Mouse (Mus musculus) kidney, postnatal 0 days (tissue): ENCODE results near the gene Iqgap1. TPM values are rescaled to one million over a fixed set of nuclear protein-coding genes. Genes with fewer than 3 reads are reported as not detected.

Experiments used
- ATAC-seq: fragments of 200-750 bp; cut with Nextera tagmentation; replicated peaks from 2 replicates; pipeline ENCODE4 v1.8.0; 2017; ENCODE audit warnings: low read depth, moderate number of reproducible peaks, moderate TSS enrichment, moderate library complexity; ENCODE audit not compliant: low FRiP score
- DNase-seq: peaks from one replicate; pipeline ENCODE4 v3.0.0-alpha.2; 2016; ENCODE audit warnings: low spot score
- H3K27ac ChIP-seq: fragments of 300-500 bp; sonication (generic); 2 replicates; pipeline ENCODE4 v1.5.1; 2014; ENCODE audit warnings: mild to moderate bottlenecking
- H3K27me3 ChIP-seq: fragments of 300-500 bp; sonication (generic); 2 replicates; pipeline ENCODE4 v1.6.1; 2014; ENCODE audit warnings: low read length, mixed read lengths; ENCODE audit not compliant: insufficient read depth
- H3K36me3 ChIP-seq: fragments of 300-500 bp; sonication (generic); 2 replicates; pipeline ENCODE4 v1.6.1; 2014; ENCODE audit warnings: low read length, mixed read lengths; ENCODE audit not compliant: insufficient read depth
- H3K4me1 ChIP-seq: fragments of 300-500 bp; sonication (generic); replicated peaks from 2 replicates; pipeline ENCODE4 v1.6.1; 2014; ENCODE audit warnings: antibody characterized with exemption, low read length, mixed read lengths; ENCODE audit not compliant: insufficient read depth
- H3K4me2 ChIP-seq: fragments of 300-500 bp; sonication (generic); 2 replicates; pipeline ENCODE4 v1.6.1; 2014; ENCODE audit warnings: mild to moderate bottlenecking, low read length, moderate library complexity, mixed read lengths
- H3K4me3 ChIP-seq: fragments of 300-500 bp; sonication (generic); replicated peaks from 2 replicates; pipeline ENCODE4 v1.5.1; 2014; ENCODE audit warnings: low read depth, low read length
- H3K9ac ChIP-seq: fragments of 300-500 bp; sonication (generic); 2 replicates; pipeline ENCODE4 v1.6.1; 2014; ENCODE audit warnings: low read depth, low read length
- H3K9me3 ChIP-seq: fragments of 300-500 bp; sonication (generic); replicated peaks from 2 replicates; pipeline ENCODE4 v1.6.1; 2016; ENCODE audit warnings: low read length, inconsistent platforms, mixed read lengths
- CTCF ChIP-seq: IDR thresholded peaks from 2 replicates; pipeline ENCODE4 v1.5.1; 2016; ENCODE audit warnings: antibody characterized with exemption, low read depth, mild to moderate bottlenecking, moderate library complexity
- WGBS: fragments of 180-500 bp; shearing (Covaris S2); extraction: QIAGEN DNeasy Blood & Tissue Kit; methylation state at CpG from one replicate; pipeline ENCODE4 v1.1.7; 2014; 5-methylcytosine and 5-hydroxymethylcytosine counted together
- polyA plus RNA-seq: library from polyadenylated mRNA; unstranded; fragments of >200 nt; fragmentation: Nextera tagmentation; extraction: Ambion mirVana; gene quantifications from 2 replicates; pipeline ENCODE4 v1.2.1, GENCODE M21; 2015

Iqgap1 gene
- polyA plus RNA-seq, 1 experiment from 2014 or later = 77.0 TPM

DNA sequence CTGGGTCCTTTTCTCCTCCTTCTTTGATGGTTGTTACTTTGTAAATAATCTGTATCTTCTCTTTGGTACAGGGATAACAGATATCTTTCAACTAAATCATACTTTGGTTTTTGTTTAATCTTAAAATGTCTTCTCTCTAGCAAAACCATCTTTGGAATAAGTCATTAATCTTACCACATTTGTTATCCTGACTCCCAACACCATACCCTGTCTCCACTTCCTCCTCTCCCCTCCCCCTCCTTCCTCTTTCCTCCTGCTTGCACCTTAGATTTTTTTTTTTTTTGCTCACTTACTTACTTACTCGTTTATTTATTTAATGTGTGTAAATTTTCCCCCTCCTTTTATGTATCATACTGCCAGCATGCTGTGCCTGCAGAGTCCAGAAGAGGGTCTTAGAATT lies 129.4 kb downstream of the Iqgap1 start:
- H3K27me3 ChIP-seq = no peaks in the 10 kb centered on the region
- no peak overlapping the region for H3K4me2 ChIP-seq
- no peak overlapping the region for H3K4me3 ChIP-seq
- TF ChIP-seq CTCF = no peak
- H3K9ac ChIP-seq = no peak overlapping the region
- no peak overlapping the region for H3K27ac ChIP-seq
- H3K36me3 ChIP-seq = no peaks in the 10 kb centered on the region
- H3K9me3 ChIP-seq = no peaks in the 10 kb centered on the region
- 28% methylated on average over 1 of the region's 1 CpGs for WGBS
- no peaks in the 10 kb centered on the region for H3K4me1 ChIP-seq
- no peak for ATAC-seq
- DNase-seq = no peak

DNA sequence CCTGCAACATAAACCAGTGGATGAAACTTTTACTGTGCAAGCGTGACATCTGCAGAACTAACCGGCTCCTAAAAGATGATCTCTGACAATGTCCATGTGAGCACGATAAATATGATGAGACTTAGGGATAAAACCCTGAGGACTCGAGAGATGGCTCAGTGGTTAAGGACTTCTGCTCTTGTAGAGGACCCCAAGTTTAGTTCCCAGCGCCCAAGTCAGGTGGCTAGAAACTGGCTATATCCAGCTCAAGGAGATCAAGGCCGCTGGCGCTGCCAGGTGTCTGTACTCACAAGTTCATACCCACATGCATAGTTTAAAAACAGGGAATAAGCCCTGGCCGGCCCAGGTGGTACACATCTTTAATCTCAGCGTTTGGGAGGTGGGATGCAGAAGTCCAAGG lies 133.3 kb downstream of the Iqgap1 start:
- DNase-seq = no peak
- Histone ChIP-seq H3K27ac (no peak overlapping the region), H3K27me3 (no peaks in the 10 kb centered on the region), H3K36me3 (no peaks in the 10 kb centered on the region), H3K4me1 (0 out of 2 replicates have a peak, but pooled peaks cover 9% of the 10 kb centered on the region), H3K9me3 (no peaks in the 10 kb centered on the region), H3K9ac (no peak overlapping the region), H3K4me2 (no peak overlapping the region), H3K4me3 (no peak overlapping the region)
- WGBS = 89% methylated on average over 9 of the region's 9 CpGs
- ATAC-seq = no peak
- no peak for TF ChIP-seq CTCF

DNA sequence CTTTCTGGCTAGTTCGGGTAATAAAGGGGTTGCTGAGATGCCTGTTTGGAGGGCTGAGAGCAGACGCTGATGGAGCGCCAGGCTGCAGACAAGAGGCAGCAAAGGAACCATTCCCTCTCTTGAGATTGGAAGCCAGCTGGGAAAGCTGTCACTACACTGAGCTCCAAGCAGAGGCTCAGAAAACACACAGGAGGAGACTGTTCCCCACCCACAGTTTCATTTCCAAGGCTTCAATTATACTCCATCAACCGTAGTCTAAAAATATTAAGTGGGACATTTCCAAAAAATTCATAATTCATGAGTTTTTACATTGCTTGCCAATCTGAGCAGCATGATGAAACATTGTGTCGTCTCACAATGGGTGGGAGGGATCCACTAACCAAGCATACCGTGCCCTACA lies 134.6 kb downstream of the Iqgap1 start:
- Histone ChIP-seq H3K4me2 (no peak overlapping the region), H3K4me3 (no peak overlapping the region), H3K27ac (no peak overlapping the region), H3K9me3 (no peaks in the 10 kb centered on the region), H3K9ac (no peak overlapping the region), H3K36me3 (no peaks in the 10 kb centered on the region), H3K4me1 (0 out of 2 replicates have a peak, but pooled peaks cover 13% of the 10 kb centered on the region), H3K27me3 (no peaks in the 10 kb centered on the region)
- no peak for DNase-seq
- 71% methylated on average over 6 of the region's 6 CpGs for WGBS
- no peak for ATAC-seq
- TF ChIP-seq CTCF = no peak

DNA sequence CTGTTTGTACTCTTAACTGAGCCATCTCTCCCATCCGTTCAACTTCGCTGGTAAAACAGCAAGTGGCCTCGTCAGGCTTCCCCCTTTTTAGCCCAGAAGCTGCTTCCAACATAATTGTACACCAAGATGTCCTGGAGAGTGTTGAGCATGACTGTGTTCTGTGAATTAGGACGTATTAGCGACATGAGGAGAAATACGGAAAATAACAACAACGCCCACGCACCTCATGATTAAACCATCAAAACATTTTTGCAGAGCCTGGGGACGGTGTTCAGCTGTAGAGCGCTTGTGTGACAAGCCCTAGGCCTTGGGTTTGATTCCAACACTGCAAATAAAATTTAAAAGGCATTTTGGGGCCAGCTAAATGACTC lies 136.6 kb downstream of the Iqgap1 start:
- TF ChIP-seq CTCF = no peak
- H3K27ac ChIP-seq = peak overlapping the region; percentile 96
- 0 out of 2 replicates have a peak, but pooled peaks cover 13% of the 10 kb centered on the region for H3K4me1 ChIP-seq
- DNase-seq = peak; percentile 67
- H3K4me2 ChIP-seq = peak overlapping the region; percentile 78
- 16% methylated on average over 10 of the region's 10 CpGs for WGBS
- no peaks in the 10 kb centered on the region for H3K9me3 ChIP-seq
- no peak for ATAC-seq
- H3K27me3 ChIP-seq = no peaks in the 10 kb centered on the region
- H3K4me3 ChIP-seq = peak overlapping the region; percentile 66
- H3K36me3 ChIP-seq = no peaks in the 10 kb centered on the region
- peak overlapping the region; percentile 90 for H3K9ac ChIP-seq

DNA sequence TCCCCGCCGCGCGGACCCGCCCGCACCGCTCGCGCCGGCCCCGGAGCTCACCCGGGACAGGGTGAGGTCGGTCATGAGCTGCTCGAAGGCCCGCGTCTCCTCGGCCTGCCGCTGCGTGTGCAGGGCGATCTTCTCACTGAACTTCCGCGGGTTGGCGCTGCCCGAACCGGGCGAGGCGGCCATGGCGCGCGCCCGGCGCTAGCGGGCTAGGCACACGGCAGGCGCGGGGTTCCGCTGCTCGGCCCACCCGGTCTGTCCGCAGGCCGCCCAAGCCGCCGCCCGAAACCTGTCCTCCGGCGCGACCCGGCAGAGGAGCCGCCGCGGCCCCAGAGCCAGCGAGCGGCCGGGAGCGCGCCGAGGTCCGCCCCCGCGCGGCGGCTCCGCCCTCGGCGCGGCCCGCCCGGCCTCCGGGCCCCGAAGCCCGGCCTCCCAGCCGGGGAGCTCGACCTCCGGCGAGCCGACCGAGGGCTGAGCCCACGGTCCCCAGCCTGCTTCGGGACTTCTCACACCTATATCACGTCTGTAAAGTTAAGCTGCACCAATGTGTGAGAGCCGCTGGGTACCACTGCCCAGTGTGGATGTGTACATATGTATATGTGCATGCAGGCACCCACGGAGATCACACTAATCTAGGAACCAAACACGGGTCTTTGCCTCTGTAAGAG lies 137.1 kb downstream of the Iqgap1 start, which contains the start of gene Crtc3:
Gene Crtc3, minus strand, starts transcription at position 322 of the 665 bp plus-strand sequence.
- Histone ChIP-seq H3K4me2 (peak within 1 kb of the TSS; percentile 78), H3K9me3 (no peaks in the 10 kb centered on the region), H3K27me3 (no peaks in the 10 kb centered on the region), H3K4me3 (peak within 1 kb of the TSS; percentile 66), H3K9ac (peak within 1 kb of the TSS; percentile 90), H3K27ac (peak within 1 kb of the TSS; percentile 96), H3K4me1 (0 out of 2 replicates have a peak, but pooled peaks cover 13% of the 10 kb centered on the region), H3K36me3 (no peaks in the 10 kb centered on the region)
- WGBS = under 1% methylated on average over 78 of the region's 83 CpGs
- no peak for TF ChIP-seq CTCF
- peak; percentile 83 for ATAC-seq
- DNase-seq = peak; percentile 77

DNA sequence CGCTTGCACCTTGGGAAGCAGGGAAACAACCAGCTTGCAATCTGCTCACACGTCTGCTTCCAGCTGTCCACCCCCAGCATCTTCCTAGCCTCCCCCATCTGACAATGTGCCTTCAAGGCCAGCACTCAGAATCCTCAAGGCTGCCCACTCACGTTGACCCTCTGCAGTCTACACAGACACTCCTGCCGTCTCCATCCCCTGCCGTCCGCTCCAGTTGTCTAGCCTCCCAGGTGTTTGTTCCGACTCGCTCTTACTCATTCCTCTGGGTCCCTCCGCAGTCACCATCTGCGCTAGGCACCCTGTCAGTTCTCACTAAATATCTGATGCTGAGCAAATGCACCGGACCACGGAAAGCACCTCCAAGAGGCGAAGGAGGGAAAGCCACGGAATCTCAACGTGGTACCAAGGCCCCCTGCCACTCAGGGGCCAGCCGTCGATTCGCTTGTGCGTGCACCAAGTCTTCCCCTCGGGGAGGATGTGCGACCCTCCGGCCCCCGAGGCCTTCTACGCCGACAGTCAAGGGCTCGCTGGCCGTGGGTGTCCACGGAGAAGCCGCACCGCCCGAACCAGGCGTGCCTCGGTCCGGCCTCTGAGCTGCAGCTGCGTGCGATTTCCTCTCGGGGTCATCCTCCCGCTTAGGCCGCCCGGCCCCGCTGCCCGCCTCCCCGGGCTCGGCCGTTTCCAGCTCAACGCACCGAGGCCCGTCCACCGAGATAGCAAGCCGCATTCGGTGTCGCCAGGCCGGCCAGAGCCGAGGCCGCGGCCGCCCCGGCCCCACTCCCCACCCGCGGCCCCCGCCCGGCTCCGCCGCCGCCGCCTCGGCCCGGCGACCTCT lies 137.8 kb downstream of the Iqgap1 start:
- H3K27me3 ChIP-seq = no peaks in the 10 kb centered on the region
- H3K27ac ChIP-seq = peak overlapping the region; percentile 96
- H3K4me2 ChIP-seq = peak overlapping the region; percentile 78
- H3K36me3 ChIP-seq = no peaks in the 10 kb centered on the region
- TF ChIP-seq CTCF = no peak
- peak; percentile 74 for ATAC-seq
- DNase-seq = peak; percentile 75
- 1% methylated on average over 68 of the region's 69 CpGs for WGBS
- H3K9ac ChIP-seq = peak overlapping the region; percentile 90
- peak overlapping the region; percentile 66 for H3K4me3 ChIP-seq
- H3K4me1 ChIP-seq = 0 out of 2 replicates have a peak, but pooled peaks cover 13% of the 10 kb centered on the region
- H3K9me3 ChIP-seq = no peaks in the 10 kb centered on the region
